Mouse (Mus musculus): ENCODE measurements around the gene Rai1. TPM values are rescaled to one million over a fixed set of nuclear protein-coding genes. Genes with fewer than 3 reads are reported as not detected.

Rai1 gene
- total and polyA plus RNA-seq, 3 experiments = 26.3 to 101 (median 56.7) TPM

GRCm38 (mm10) chr11:60104810-60105592, at the start of gene Rai1 (continued):
- TF ChIP-seq MEF2A (IDR thresholded peaks at IDR 0.05; ENCODE audit: extremely low read depth, insufficient replicate concordance, low read depth, low read length, poor library complexity, severe bottlenecking) = peak; percentile 62; the same call in 1 of the 2 replicates
- no peak for TF ChIP-seq RCOR1 (IDR thresholded peaks at IDR 0.05; ENCODE audit: low read depth, low read length)
- no peak for TF ChIP-seq USF2 (IDR thresholded peaks at IDR 0.05; ENCODE audit: borderline replicate concordance in 1 of 2, insufficient read depth in 1 of 2, low read depth in 1 of 2, low read length in 2 of 2)
- peak; percentile 58; the same call in 1 of the 2 replicates for TF ChIP-seq ELF1 (IDR thresholded peaks at IDR 0.05; ENCODE audit: low read depth, low read length)
- peak; percentile 68 to 98 (median 91); a peak in 5 of 6 replicates for TF ChIP-seq CTCF (IDR thresholded peaks at IDR 0.05 in 2 of 3, conservative IDR thresholded peaks at IDR 0.05 in 1 of 3; ENCODE audit: control insufficient read depth in 1 of 3, insufficient read depth in 1 of 3, low read depth in 2 of 3, low read length in 3 of 3, poor library complexity in 1 of 3, severe bottlenecking in 1 of 3)

- Histone ChIP-seq H3K27me3 (ENCODE audit: control insufficient read depth in 1 of 2, insufficient read depth in 2 of 2, low read length in 2 of 2) (peaks cover 0 to 2% of the 10 kb centered on the region in 2 experiments; a peak in 3 of 4 replicates), H3K27ac (ENCODE audit: control insufficient read depth, low read depth, low read length) (no peak overlapping the region), H3K9me3 (replicated peaks; ENCODE audit: insufficient read depth, low read length) (no peaks in the 10 kb centered on the region), H3K36me3 (ENCODE audit: control insufficient read depth in 1 of 2, insufficient read depth in 2 of 2, low read length in 2 of 2) (no peaks in the 10 kb centered on the region), H3K4me3 (ENCODE audit: control insufficient read depth in 1 of 2, insufficient read depth in 1 of 2, low read depth in 2 of 2, low read length in 2 of 2) (no peak overlapping the region), H3K9ac (ENCODE audit: control insufficient read depth, low read depth, low read length, poor library complexity, severe bottlenecking) (no peak overlapping the region), H3K79me2 (ENCODE audit: control insufficient read depth, insufficient read depth, low read length, poor library complexity) (no peaks in the 10 kb centered on the region), H3K4me1 (ENCODE audit: control insufficient read depth in 1 of 2, insufficient read depth in 2 of 2, low read length in 2 of 2) (peaks cover 0 to 6% of the 10 kb centered on the region in 2 experiments; a peak in 1 of 4 replicates)
- 0 out of 2 replicates have a peak, but pooled peaks have one; percentile 13 for TF ChIP-seq GATA1 (IDR thresholded peaks at IDR 0.05; ENCODE audit: low read depth, low read length)
- TF ChIP-seq ETS1 (IDR thresholded peaks at IDR 0.05; ENCODE audit: low read depth, low read length) = no peak
- no peak for DNase-seq (ENCODE audit: low read depth, low spot score)
These were observed 48.3 kb upstream of the Rai1 start for GRCm38 (mm10) chr11:60056520-60056919.

DNA sequence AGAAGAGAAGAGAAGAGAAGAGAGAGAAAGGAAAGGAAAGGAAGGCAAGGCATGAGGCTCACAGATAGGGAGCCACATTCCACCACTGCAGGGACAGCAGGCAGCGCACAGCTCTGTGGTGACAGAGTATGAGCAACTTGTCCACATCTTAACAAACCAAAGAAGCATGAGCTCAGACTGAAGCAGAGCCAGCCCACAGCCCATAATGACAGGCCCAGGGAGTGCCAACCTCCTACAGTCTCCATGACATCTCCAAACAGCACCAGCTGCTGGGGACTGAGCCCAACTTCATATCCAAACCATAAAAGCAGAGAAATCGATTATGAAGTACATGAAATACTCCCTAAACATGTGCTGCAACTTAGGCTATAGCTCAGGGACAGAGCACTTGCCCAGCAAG, 46.8 kb upstream of the Rai1 start:
- no peak for DNase-seq (ENCODE audit: low read depth, low spot score)
- H3K9me3 ChIP-seq (replicated peaks; ENCODE audit: insufficient read depth, low read length) = no peaks in the 10 kb centered on the region
- no peaks in the 10 kb centered on the region for H3K79me2 ChIP-seq (ENCODE audit: control insufficient read depth, insufficient read depth, low read length, poor library complexity)
- H3K27ac ChIP-seq (ENCODE audit: control insufficient read depth, low read depth, low read length) = no peak overlapping the region
- H3K36me3 ChIP-seq (ENCODE audit: control insufficient read depth in 1 of 2, insufficient read depth in 2 of 2, low read length in 2 of 2) = no peaks in the 10 kb centered on the region
- no peak overlapping the region for H3K4me3 ChIP-seq (ENCODE audit: control insufficient read depth in 1 of 2, insufficient read depth in 1 of 2, low read depth in 2 of 2, low read length in 2 of 2)
- no peaks in the 10 kb centered on the region; a peak in 1 of 4 replicates for H3K27me3 ChIP-seq (ENCODE audit: control insufficient read depth in 1 of 2, insufficient read depth in 2 of 2, low read length in 2 of 2)
- peaks cover 4 to 14% of the 10 kb centered on the region in 2 experiments; a peak in 2 of 4 replicates for H3K4me1 ChIP-seq (ENCODE audit: control insufficient read depth in 1 of 2, insufficient read depth in 2 of 2, low read length in 2 of 2)
- no peak overlapping the region for H3K9ac ChIP-seq (ENCODE audit: control insufficient read depth, low read depth, low read length, poor library complexity, severe bottlenecking)
- TF ChIP-seq GABPA (IDR thresholded peaks at IDR 0.05; ENCODE audit: low read depth, low read length) (no peak), TCF12 (IDR thresholded peaks at IDR 0.05; ENCODE audit: low read depth, low read length) (no peak), NRF1 (IDR thresholded peaks at IDR 0.05; ENCODE audit: insufficient read depth, low read depth, low read length, poor library complexity, severe bottlenecking) (no peak), MEF2A (IDR thresholded peaks at IDR 0.05; ENCODE audit: extremely low read depth, insufficient replicate concordance, low read depth, low read length, poor library complexity, severe bottlenecking) (no peak), MYC (IDR thresholded peaks at IDR 0.05; ENCODE audit: low read depth, low read length) (no peak), TBP (IDR thresholded peaks at IDR 0.05; ENCODE audit: low read depth, low read length) (no peak), BHLHE40 (IDR thresholded peaks at IDR 0.05; ENCODE audit: borderline replicate concordance, low read depth, low read length) (no peak)

All from MEL (cell line).